Mouse (Mus musculus) ES-Bruce4 (cell line): ENCODE measurements around the gene Ccdc151. TPM values are rescaled to one million over a fixed set of nuclear protein-coding genes. Genes with fewer than 3 reads are reported as not detected.

ENCODE experiments used
- H3K27ac ChIP-seq: 2 replicates; pipeline ENCODE4 v1.5.1; 2012; ENCODE audit warnings: low read length, inconsistent platforms; ENCODE audit not compliant: insufficient read depth
- H3K27me3 ChIP-seq: 2 replicates; pipeline ENCODE4 v1.6.1; 2012; ENCODE audit warnings: mild to moderate bottlenecking, low read length, inconsistent platforms; ENCODE audit not compliant: control insufficient read depth, poor library complexity, insufficient read depth, severe bottlenecking
- H3K36me3 ChIP-seq: 2 replicates; pipeline ENCODE4 v1.6.1; 2012; ENCODE audit warnings: inconsistent platforms, mild to moderate bottlenecking, low read length, moderate library complexity; ENCODE audit not compliant: control insufficient read depth, poor library complexity, insufficient read depth, severe bottlenecking
- H3K4me1 ChIP-seq: one replicate; pipeline ENCODE4 v1.8.1; 2011; ENCODE audit warnings: low read length; ENCODE audit not compliant: control insufficient read depth, insufficient read depth
- H3K4me3 ChIP-seq: 2 replicates; pipeline ENCODE4 v1.5.1; 2011; ENCODE audit warnings: low read depth, mild to moderate bottlenecking, low read length
- H3K9ac ChIP-seq: 2 replicates; pipeline ENCODE4 v1.6.1; 2012; ENCODE audit warnings: low read depth, mild to moderate bottlenecking, inconsistent platforms; ENCODE audit not compliant: poor library complexity, severe bottlenecking
- H3K9me3 ChIP-seq: replicated peaks from 2 replicates; pipeline ENCODE4 v1.6.1; 2012; ENCODE audit warnings: mild to moderate bottlenecking, low read length, inconsistent platforms; ENCODE audit not compliant: control insufficient read depth, poor library complexity, insufficient read depth, severe bottlenecking
- CTCF ChIP-seq: IDR thresholded peaks from one replicate; pipeline ENCODE4 v1.8.1; 2011; ENCODE audit warnings: low read depth, low read length
- EP300 ChIP-seq: IDR thresholded peaks from 2 replicates; pipeline ENCODE4 v1.6.1; 2011; ENCODE audit warnings: low read depth, low read length; ENCODE audit not compliant: insufficient read depth
- POLR2A ChIP-seq: IDR thresholded peaks from one replicate; pipeline ENCODE4 v1.8.1; 2011; ENCODE audit warnings: low read length; ENCODE audit not compliant: insufficient read depth
- polyA plus RNA-seq: library from polyadenylated mRNA; stranded (reverse); fragments of >200 nt; gene quantifications from 2 replicates; pipeline ENCODE4 v1.2.4, GENCODE M21; 2011; ENCODE audit warnings: low read depth; ENCODE audit not compliant: missing spikeins, insufficient read depth, insufficient read length

Ccdc151 gene
- polyA plus RNA-seq, 1 experiment: 1.6 TPM

DNA sequence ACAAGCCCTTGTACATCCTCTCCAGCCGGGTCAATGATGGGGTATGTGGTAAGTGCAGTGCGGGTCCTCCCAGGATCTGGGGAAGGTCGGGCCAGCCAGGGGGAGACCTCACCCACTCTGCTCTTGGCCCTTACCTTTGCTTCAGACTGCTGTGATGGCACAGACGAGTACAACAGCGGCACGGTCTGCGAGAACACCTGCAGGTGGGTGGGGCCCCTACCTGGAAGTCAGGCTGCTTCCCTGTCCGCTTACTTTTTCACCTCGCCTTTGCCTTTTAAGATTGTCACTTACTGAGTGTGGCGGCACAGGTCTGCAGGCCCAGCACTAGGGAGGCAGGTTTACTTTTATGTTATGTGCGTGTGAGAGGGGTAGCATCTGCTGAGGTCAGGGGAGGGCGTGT is 2.1 kb upstream of the Ccdc151 start:
- no peak overlapping the region for H3K9ac ChIP-seq
- no peak overlapping the region for H3K27ac ChIP-seq
- H3K9me3 ChIP-seq: no peaks in the 10 kb centered on the region
- no peaks in the 10 kb centered on the region for H3K27me3 ChIP-seq
- no peak overlapping the region for H3K4me3 ChIP-seq
- peaks cover 43% of the 10 kb centered on the region for H3K36me3 ChIP-seq
- no peaks in the 10 kb centered on the region for H3K4me1 ChIP-seq
- TF ChIP-seq EP300 (no peak), POLR2A (no peak), CTCF (no peak)

DNA sequence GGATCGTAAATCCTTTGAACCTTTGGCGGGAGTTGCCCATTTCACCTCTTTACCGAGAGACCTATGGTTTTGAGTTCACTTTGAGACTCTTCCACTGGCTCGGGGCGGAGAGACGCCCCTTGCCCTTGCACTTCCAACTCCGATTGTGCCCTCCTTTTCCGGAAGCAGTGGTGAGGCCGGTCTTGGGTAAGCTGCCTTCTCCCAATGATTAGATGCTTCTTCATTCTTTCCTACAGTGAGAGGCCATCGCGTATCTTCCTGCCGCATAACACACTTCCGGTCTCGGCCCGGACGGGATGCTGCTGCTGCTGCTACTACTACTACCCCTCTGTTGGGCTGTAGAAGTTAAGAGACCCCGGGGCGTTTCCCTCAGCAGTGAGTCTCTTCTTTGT is 725 bp upstream of the Ccdc151 start:
- Histone ChIP-seq H3K27me3 (no peaks in the 10 kb centered on the region), H3K4me1 (no peaks in the 10 kb centered on the region), H3K27ac (peak overlapping the region; percentile 11), H3K36me3 (peaks cover 35% of the 10 kb centered on the region), H3K4me3 (peak overlapping the region; percentile 89), H3K9ac (peak overlapping the region; percentile 38), H3K9me3 (no peaks in the 10 kb centered on the region)
- TF ChIP-seq CTCF (no peak), EP300 (no peak), POLR2A (no peak)

DNA sequence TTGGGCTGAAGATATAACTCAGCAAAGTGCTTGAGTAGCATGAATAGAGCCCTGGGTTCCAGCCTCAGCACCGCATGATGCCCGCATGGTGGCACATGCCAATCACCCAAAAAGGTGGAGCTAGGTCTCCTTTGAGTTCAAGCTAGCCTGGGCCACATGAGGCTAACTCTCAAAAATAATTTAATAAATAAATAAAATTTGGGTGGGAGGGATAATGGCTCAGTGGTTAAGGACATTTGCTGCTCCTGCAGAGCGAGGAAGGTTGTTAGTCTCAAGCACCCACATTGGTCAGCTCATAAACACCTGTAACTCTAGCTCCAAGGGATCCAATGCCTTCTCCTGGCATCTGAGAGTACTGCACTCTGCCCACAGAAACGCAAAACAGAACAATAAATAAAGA is 801 bp downstream of the Ccdc151 start:
- H3K4me3 ChIP-seq: no peak overlapping the region
- H3K27me3 ChIP-seq: no peaks in the 10 kb centered on the region
- TF ChIP-seq CTCF (no peak), EP300 (no peak), POLR2A (no peak)
- H3K4me1 ChIP-seq: no peaks in the 10 kb centered on the region
- peaks cover 22% of the 10 kb centered on the region for H3K36me3 ChIP-seq
- no peak overlapping the region for H3K9ac ChIP-seq
- no peaks in the 10 kb centered on the region for H3K9me3 ChIP-seq
- H3K27ac ChIP-seq: no peak overlapping the region

DNA sequence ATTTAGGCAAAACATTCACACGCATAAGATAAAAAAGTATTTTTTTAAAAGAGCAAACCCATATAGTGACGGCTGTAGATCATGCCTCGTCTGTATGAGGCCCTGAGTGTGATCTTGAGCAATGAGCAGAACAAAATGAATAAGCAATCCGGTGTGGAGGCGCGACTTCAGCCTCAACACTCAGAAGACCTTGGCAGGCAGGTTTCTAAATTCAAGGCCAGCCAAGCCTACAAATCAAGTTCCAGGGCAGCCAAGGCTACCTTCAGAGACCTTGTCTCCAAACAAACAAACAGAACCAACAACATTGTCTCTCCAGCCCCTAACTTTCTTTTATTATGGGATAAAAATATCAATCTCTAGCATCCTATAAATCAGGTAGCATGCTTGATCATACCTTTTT is 2.1 kb downstream of the Ccdc151 start:
- Histone ChIP-seq H3K27me3 (no peaks in the 10 kb centered on the region), H3K4me3 (no peak overlapping the region), H3K27ac (no peak overlapping the region), H3K9ac (no peak overlapping the region), H3K4me1 (no peaks in the 10 kb centered on the region), H3K36me3 (peaks cover 9% of the 10 kb centered on the region), H3K9me3 (no peaks in the 10 kb centered on the region)
- TF ChIP-seq POLR2A: no peak
- TF ChIP-seq CTCF: no peak
- TF ChIP-seq EP300: no peak

DNA sequence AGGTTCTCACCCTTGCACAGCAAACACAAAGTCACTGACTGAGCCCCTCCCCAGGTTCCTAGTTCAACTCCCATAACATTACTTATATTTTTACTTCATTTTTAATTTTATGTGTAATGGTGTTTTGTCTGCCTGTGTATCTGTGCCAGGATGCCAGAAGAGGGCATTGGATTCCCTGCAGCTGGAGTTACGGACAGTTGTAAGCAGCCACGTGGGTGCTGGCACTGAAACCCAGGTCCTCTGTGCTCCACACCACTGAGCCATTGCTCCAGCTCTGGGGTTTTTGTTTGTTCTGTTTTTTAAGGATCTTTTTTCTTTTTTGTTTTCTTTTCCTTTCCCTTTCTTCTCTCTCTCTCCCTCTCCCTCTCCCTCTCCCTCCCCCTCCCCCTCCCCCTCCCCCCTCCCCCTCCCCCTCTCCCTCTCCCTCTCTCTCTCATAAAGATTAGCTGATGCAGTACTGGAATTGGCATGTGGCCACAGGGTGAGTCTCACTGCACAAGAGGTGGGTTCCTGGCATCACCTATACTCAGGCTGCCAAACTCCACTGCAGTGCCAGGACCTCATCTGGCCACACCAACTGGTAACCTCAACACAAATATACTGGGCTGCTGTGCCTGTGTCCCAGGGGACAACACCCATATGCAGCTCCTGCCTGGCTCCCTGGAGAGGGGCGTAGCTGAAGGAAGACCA is 6.1 kb downstream of the Ccdc151 start:
- H3K36me3 ChIP-seq: no peaks in the 10 kb centered on the region
- no peak for TF ChIP-seq CTCF
- no peak for TF ChIP-seq EP300
- TF ChIP-seq POLR2A: no peak
- no peak overlapping the region for H3K9ac ChIP-seq
- H3K9me3 ChIP-seq: no peaks in the 10 kb centered on the region
- no peak overlapping the region for H3K27ac ChIP-seq
- H3K27me3 ChIP-seq: no peaks in the 10 kb centered on the region
- no peak overlapping the region for H3K4me3 ChIP-seq
- H3K4me1 ChIP-seq: no peaks in the 10 kb centered on the region

DNA sequence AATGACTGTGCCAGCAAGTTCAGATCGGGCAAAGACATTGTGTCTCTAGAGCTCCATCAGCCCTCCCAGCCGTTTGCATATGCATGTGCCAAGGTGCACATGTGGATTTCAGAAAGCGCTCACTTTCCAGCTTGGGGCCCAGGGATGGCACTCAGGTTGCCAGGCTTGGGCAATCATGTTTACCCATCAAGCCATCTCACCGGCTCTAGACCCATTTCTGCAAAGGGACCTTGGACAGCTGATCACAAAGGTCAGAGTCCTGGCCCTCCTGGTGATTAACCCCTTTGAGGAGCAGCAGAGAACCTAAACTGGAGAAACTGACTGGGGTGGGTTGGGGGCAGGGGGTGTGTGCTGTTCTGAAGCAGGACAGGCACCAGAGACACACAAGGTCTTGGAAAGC is 10.2 kb downstream of the Ccdc151 start:
- no peak for TF ChIP-seq POLR2A
- no peak for TF ChIP-seq CTCF
- TF ChIP-seq EP300: no peak
- peaks cover 3% of the 10 kb centered on the region for H3K4me1 ChIP-seq
- H3K4me3 ChIP-seq: no peak overlapping the region
- no peak overlapping the region for H3K9ac ChIP-seq
- H3K27ac ChIP-seq: no peak overlapping the region
- H3K27me3 ChIP-seq: peaks cover 8% of the 10 kb centered on the region
- no peaks in the 10 kb centered on the region for H3K36me3 ChIP-seq
- H3K9me3 ChIP-seq: no peaks in the 10 kb centered on the region
